Comparison of ENCODE assay signal across 8 mouse cellular contexts in the genomic region with DNA sequence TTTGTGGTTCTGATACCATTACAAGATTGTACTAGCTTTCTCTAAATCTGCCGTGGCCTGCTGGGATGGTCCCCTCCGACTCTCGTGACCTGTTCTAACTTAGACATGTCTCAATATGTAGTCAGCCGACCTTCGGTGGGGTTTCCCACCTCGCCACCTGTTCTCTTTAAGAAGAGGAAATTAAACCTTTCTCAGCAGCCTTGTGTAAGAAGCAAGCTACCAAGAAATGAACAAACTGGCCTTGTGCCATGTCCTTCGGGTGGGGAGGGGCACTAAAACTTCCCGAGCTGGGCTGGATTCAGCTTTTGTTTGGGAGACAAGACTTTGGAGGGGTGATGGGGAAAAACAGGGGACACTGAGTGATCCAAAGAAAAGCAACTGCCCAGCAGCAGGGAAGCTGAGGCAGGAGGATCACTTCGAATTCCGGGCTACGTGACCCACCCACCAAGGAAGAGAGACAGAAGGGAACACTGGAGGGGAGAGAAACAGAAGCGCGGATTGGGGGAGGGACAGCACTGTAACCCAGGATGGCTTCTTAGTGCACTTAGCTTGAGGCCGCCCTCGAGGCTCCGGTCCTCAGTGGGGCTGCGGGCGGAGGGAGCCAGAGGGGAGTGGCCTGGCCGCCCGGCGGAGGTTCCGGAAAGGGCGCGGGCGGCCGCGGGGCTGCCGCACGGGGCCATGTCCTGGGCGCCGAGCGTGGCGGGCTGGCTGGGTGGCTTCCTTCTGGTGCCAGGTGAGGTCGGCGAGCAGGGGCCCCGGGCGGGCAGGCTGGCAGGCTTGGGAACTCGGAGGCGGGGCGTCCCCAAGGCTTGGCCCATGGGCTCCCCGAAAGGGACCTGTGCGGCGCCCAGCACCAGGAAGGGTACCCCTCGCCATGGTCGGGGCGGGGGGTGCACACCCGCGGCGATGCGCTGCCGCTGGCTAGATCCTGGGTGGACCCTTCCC. TPM values are rescaled to one million over a fixed set of nuclear protein-coding genes. Genes with fewer than 3 reads are reported as not detected.
DNase-seq lines count a peak whose midpoint lies in the region; ATAC-seq and TF ChIP-seq lines count a peak whose summit lies in the region.

TSS of gene Il10rb (plus strand) at position 525 of the 945 bp plus-strand sequence.

- H3K27me3 ChIP-seq in MEL (ENCODE audit: control insufficient read depth in 1 of 2, insufficient read depth in 2 of 2, low read length in 2 of 2) = no peaks in the 10 kb centered on the region
- no peaks in the 10 kb centered on the region for H3K27me3 ChIP-seq in cerebellum, adult 2 months (ENCODE audit: control insufficient read depth, insufficient read depth, low read length)

- peaks cover 0 to 13% of the 10 kb centered on the region in 2 experiments; a peak in 2 of 4 replicates for H3K36me3 ChIP-seq in MEL (ENCODE audit: control insufficient read depth in 1 of 2, insufficient read depth in 2 of 2, low read length in 2 of 2)

- H3K9me3 ChIP-seq in MEL (replicated peaks; ENCODE audit: insufficient read depth, low read length) = no peaks in the 10 kb centered on the region

- TF ChIP-seq EP300 in MEL (IDR thresholded peaks at IDR 0.05; ENCODE audit: low read depth in 1 of 2, low read length in 2 of 2) = no peak

- ATAC-seq in frontal cortex, adult (ENCODE audit: low TSS enrichment) = peak; percentile 64

- peak; percentile 78 for DNase-seq in MEL (ENCODE audit: low read depth, low spot score)
- peak; percentile 35 to 45 for DNase-seq in cerebellum, adult 2 months
- DNase-seq in heart, postnatal 4 days = peak; percentile 84
- peak; percentile 60 for DNase-seq in layer of hippocampus, adult 9-11 months
- peak; percentile 83 for DNase-seq in lung, postnatal 14 days
- peak; percentile 60 for DNase-seq in ovary, postnatal 14 days (ENCODE audit: low spot score)
- peak; percentile 80 for DNase-seq in thymus, postnatal 25 days

- TF ChIP-seq RAD21 in MEL (IDR thresholded peaks at IDR 0.05; ENCODE audit: low read depth, low read length) = no peak

- H3K4me1 ChIP-seq in MEL (ENCODE audit: control insufficient read depth in 1 of 2, insufficient read depth in 2 of 2, low read length in 2 of 2) = peaks cover 6 to 13% of the 10 kb centered on the region in 2 experiments; a peak in 2 of 4 replicates
- H3K4me1 ChIP-seq in cerebellum, adult 2 months (ENCODE audit: control insufficient read depth, insufficient read depth, low read length) = no peaks in the 10 kb centered on the region

- TF ChIP-seq POLR2A in MEL (IDR thresholded peaks at IDR 0.05; ENCODE audit: control insufficient read depth in 1 of 2, insufficient read depth in 1 of 2, low read depth in 1 of 2, low read length in 2 of 2, poor library complexity in 1 of 2) = peak; percentile 60 to 64; a peak in 2 of 4 replicates
- no peak for TF ChIP-seq POLR2A in cerebellum, adult 2 months (IDR thresholded peaks at IDR 0.05; ENCODE audit: borderline replicate concordance, insufficient read depth, low read length)

- H3K9ac ChIP-seq in MEL (ENCODE audit: control insufficient read depth, low read depth, low read length, poor library complexity, severe bottlenecking) = peak within 1 kb of the TSS; percentile 86

- WGBS in cerebellum, adult 2 months = 3% methylated on average over 51 of the region's 51 CpGs

- peak within 1 kb of the TSS; percentile 82 to 91 for H3K4me3 ChIP-seq in MEL (ENCODE audit: control insufficient read depth in 1 of 2, insufficient read depth in 1 of 2, low read depth in 2 of 2, low read length in 2 of 2)
- peak within 1 kb of the TSS; percentile 44 for H3K4me3 ChIP-seq in cerebellum, adult 2 months (replicated peaks; ENCODE audit: insufficient read depth, low read depth, low read length)

- peaks cover 4% of the 10 kb centered on the region; the same call in 1 of the 2 replicates for H3K79me2 ChIP-seq in MEL (ENCODE audit: control insufficient read depth, insufficient read depth, low read length, poor library complexity)

- TF ChIP-seq CTCF in MEL (IDR thresholded peaks at IDR 0.05 in 2 of 3, conservative IDR thresholded peaks at IDR 0.05 in 1 of 3; ENCODE audit: control insufficient read depth in 1 of 3, insufficient read depth in 1 of 3, low read depth in 2 of 3, low read length in 3 of 3, poor library complexity in 1 of 3, severe bottlenecking in 1 of 3) = no peak
- TF ChIP-seq CTCF in cerebellum, adult 2 months (IDR thresholded peaks at IDR 0.05; ENCODE audit: borderline replicate concordance, insufficient read depth, low read depth, low read length) = no peak

- H3K27ac ChIP-seq in MEL (ENCODE audit: control insufficient read depth, low read depth, low read length) = peak within 1 kb of the TSS; percentile 42
- no peak within 1 kb of the TSS for H3K27ac ChIP-seq in cerebellum, adult 2 months (ENCODE audit: insufficient read depth, low read length)

TF ChIP-seq in MEL, 35 proteins besides CTCF, POLR2A, EP300 and RAD21:
- TF ChIP-seq ZMIZ1 (IDR thresholded peaks at IDR 0.05; ENCODE audit: low read depth, low read length) = 0 out of 2 replicates have a peak, but pooled peaks have one; percentile 47
- TF ChIP-seq MYC (IDR thresholded peaks at IDR 0.05; ENCODE audit: low read depth, low read length) = no peak
- TF ChIP-seq POLR2AphosphoS2 (IDR thresholded peaks at IDR 0.05; ENCODE audit: low read length) = peak; percentile 81
- no peak for TF ChIP-seq NRF1 (IDR thresholded peaks at IDR 0.05; ENCODE audit: insufficient read depth, low read depth, low read length, poor library complexity, severe bottlenecking)
- TF ChIP-seq ZC3H11A (IDR thresholded peaks at IDR 0.05; ENCODE audit: low read depth, low read length) = no peak
- TF ChIP-seq MXI1 (IDR thresholded peaks at IDR 0.05; ENCODE audit: low read depth, low read length) = no peak; the same call in 1 of the 2 replicates
- TF ChIP-seq CHD2 (IDR thresholded peaks at IDR 0.05; ENCODE audit: low read length) = no peak
- no peak for TF ChIP-seq MEF2A (IDR thresholded peaks at IDR 0.05; ENCODE audit: extremely low read depth, insufficient replicate concordance, low read depth, low read length, poor library complexity, severe bottlenecking)
- peak; percentile 43; the same call in 1 of the 2 replicates for TF ChIP-seq BHLHE40 (IDR thresholded peaks at IDR 0.05; ENCODE audit: borderline replicate concordance, low read depth, low read length)
- TF ChIP-seq GATA1 (IDR thresholded peaks at IDR 0.05; ENCODE audit: low read depth, low read length) = no peak
- no peak for TF ChIP-seq RCOR1 (IDR thresholded peaks at IDR 0.05; ENCODE audit: low read depth, low read length)
- 0 out of 2 replicates have a peak, but pooled peaks have one; percentile 25 for TF ChIP-seq HCFC1 (IDR thresholded peaks at IDR 0.05; ENCODE audit: low read depth, low read length)
- TF ChIP-seq TCF12 (IDR thresholded peaks at IDR 0.05; ENCODE audit: low read depth, low read length) = peak; percentile 13; the same call in 1 of the 2 replicates
- no peak for TF ChIP-seq POLR2AphosphoS5 (IDR thresholded peaks at IDR 0.05; ENCODE audit: borderline replicate concordance, low read depth, low read length)
- TF ChIP-seq SMC3 (IDR thresholded peaks at IDR 0.05; ENCODE audit: low read depth, low read length) = no peak; the same call in 1 of the 2 replicates
- TF ChIP-seq MYB (IDR thresholded peaks at IDR 0.05; ENCODE audit: low read depth, low read length) = no peak
- TF ChIP-seq JUND (IDR thresholded peaks at IDR 0.05; ENCODE audit: low read depth, low read length) = no peak
- TF ChIP-seq CHD1 (IDR thresholded peaks at IDR 0.05; ENCODE audit: low read depth, low read length) = no peak
- TF ChIP-seq SIN3A (IDR thresholded peaks at IDR 0.05; ENCODE audit: low read length) = peak; percentile 54
- peak; percentile 45; the same call in 1 of the 2 replicates for TF ChIP-seq ETS1 (IDR thresholded peaks at IDR 0.05; ENCODE audit: low read depth, low read length)
- TF ChIP-seq USF2 (IDR thresholded peaks at IDR 0.05; ENCODE audit: borderline replicate concordance in 1 of 2, insufficient read depth in 1 of 2, low read depth in 1 of 2, low read length in 2 of 2) = no peak
- peak; percentile 38 for TF ChIP-seq NELFE (IDR thresholded peaks at IDR 0.05; ENCODE audit: low read depth, low read length)
- no peak for TF ChIP-seq GABPA (IDR thresholded peaks at IDR 0.05; ENCODE audit: low read depth, low read length)
- TF ChIP-seq USF1 (IDR thresholded peaks at IDR 0.05; ENCODE audit: low read depth, low read length) = no peak
- no peak for TF ChIP-seq ZNF384 (IDR thresholded peaks at IDR 0.05; ENCODE audit: low read depth, low read length)
- 0 out of 2 replicates have a peak, but pooled peaks have one; percentile 15 for TF ChIP-seq ZKSCAN1 (IDR thresholded peaks at IDR 0.05; ENCODE audit: low read depth, low read length)
- TF ChIP-seq UBTF (IDR thresholded peaks at IDR 0.05; ENCODE audit: borderline replicate concordance, insufficient read depth, low read depth, low read length) = 0 out of 2 replicates have a peak, but pooled peaks have one; percentile 38
- no peak for TF ChIP-seq MAFK (IDR thresholded peaks at IDR 0.05; ENCODE audit: borderline replicate concordance, low read depth, low read length)
- TF ChIP-seq MAZ (IDR thresholded peaks at IDR 0.05; ENCODE audit: low read depth, low read length) = peak; percentile 57; the same call in 1 of the 2 replicates
- no peak for TF ChIP-seq KAT2A (conservative IDR thresholded peaks at IDR 0.05; ENCODE audit: low read depth, low read length)
- no peak for TF ChIP-seq ELF1 (IDR thresholded peaks at IDR 0.05; ENCODE audit: low read depth, low read length)
- no peak for TF ChIP-seq E2F4 (IDR thresholded peaks at IDR 0.05; ENCODE audit: borderline replicate concordance, low read depth, low read length)
- no peak; the same call in 1 of the 2 replicates for TF ChIP-seq MAX (IDR thresholded peaks at IDR 0.05; ENCODE audit: low read length)
- TF ChIP-seq TBP (IDR thresholded peaks at IDR 0.05; ENCODE audit: low read depth, low read length) = no peak
- no peak for TF ChIP-seq TAL1 (IDR thresholded peaks at IDR 0.05; ENCODE audit: low read length)

RNA-seq across cellular contexts. Expression of gene Il10rb, which starts in this region (rescaled TPM):
- 4.7 and 5.9 TPM in 2 replicates for total RNA-seq in MEL (2012; rRNA removed)
- polyA plus RNA-seq in MEL (2012; ENCODE audit: insufficient read depth in 1 of 2, insufficient read length in 2 of 2, low read depth in 1 of 2, low replicate concordance in 2 of 2, missing spikeins in 1 of 2) = 10 to 100 TPM in 1 of 2 experiments, not detected in 1; 14.6 TPM
- 9.1 and 10.4 TPM in 2 replicates for polyA plus RNA-seq in cerebellum, adult 2 months (2012; rRNA removed)
- 10 to 100 TPM; 66.2 to 67.4 TPM for total RNA-seq in heart, postnatal 4 days (2021)
